Mouse (Mus musculus) embryonic facial prominence, embryonic 14.5 days (tissue): ENCODE measurements around the gene Tstd3. TPM values are rescaled to one million over a fixed set of nuclear protein-coding genes. Genes with fewer than 3 reads are reported as not detected.
A peak's percentile ranks its signal among the peaks of the same experiment; 100 is the strongest.
"Not testable (repeated sequence)": the region's sequence is repeated elsewhere in the genome, so short reads cannot be mapped to it uniquely, and the experiment has no call there.

ENCODE experiments used
- ATAC-seq: fragments of 200-750 bp; cut with Nextera tagmentation; 2 replicates; pipeline ENCODE4 v1.8.0; 2017; ENCODE audit warnings: low read depth, moderate number of reproducible peaks, moderate TSS enrichment
- DNase-seq: peaks from one replicate; pipeline ENCODE4 v3.0.0-alpha.2; 2015; ENCODE audit warnings: low spot score
- H3K27ac ChIP-seq: fragments of 300-500 bp; sonication (generic); replicated peaks from 2 replicates; pipeline ENCODE4 v1.5.1; 2014; ENCODE audit warnings: low read depth, mild to moderate bottlenecking, low read length, moderate library complexity
- H3K27me3 ChIP-seq: fragments of 300-500 bp; sonication (generic); replicated peaks from 2 replicates; pipeline ENCODE4 v1.6.1; 2014; ENCODE audit warnings: low read length; ENCODE audit not compliant: control insufficient read depth, insufficient read depth
- H3K36me3 ChIP-seq: fragments of 300-500 bp; sonication (generic); 2 replicates; pipeline ENCODE4 v1.6.1; 2014; ENCODE audit warnings: low read length, mixed read lengths; ENCODE audit not compliant: control insufficient read depth, insufficient read depth
- H3K4me1 ChIP-seq: fragments of 300-500 bp; sonication (generic); 2 replicates; pipeline ENCODE4 v1.6.1; 2014; ENCODE audit warnings: antibody characterized with exemption, low read length; ENCODE audit not compliant: control insufficient read depth, insufficient read depth
- H3K4me2 ChIP-seq: fragments of 300-500 bp; sonication (generic); 2 replicates; pipeline ENCODE4 v1.6.1; 2014; ENCODE audit warnings: low read depth, mild to moderate bottlenecking, low read length, moderate library complexity, mixed read lengths
- H3K4me3 ChIP-seq: fragments of 300-500 bp; sonication (generic); 2 replicates; pipeline ENCODE4 v1.5.1; 2014; ENCODE audit warnings: low read depth, mild to moderate bottlenecking, low read length
- H3K9ac ChIP-seq: fragments of 300-500 bp; sonication (generic); 2 replicates; pipeline ENCODE4 v1.6.1; 2014; ENCODE audit warnings: low read depth, mild to moderate bottlenecking, low read length, moderate library complexity, mixed read lengths
- H3K9me3 ChIP-seq: fragments of 300-500 bp; sonication (generic); 2 replicates; pipeline ENCODE4 v1.6.1; 2016; ENCODE audit warnings: low read length; ENCODE audit not compliant: control insufficient read depth
- WGBS: fragments of 180-500 bp; shearing (Covaris S2); extraction: QIAGEN DNeasy Blood & Tissue Kit; methylation state at CpG from one replicate; pipeline ENCODE4 v1.1.7; 2014; 5-methylcytosine and 5-hydroxymethylcytosine counted together
- polyA plus RNA-seq: library from polyadenylated mRNA; unstranded; fragments of >200 nt; fragmentation: Nextera tagmentation; extraction: Ambion mirVana; gene quantifications from 2 replicates; pipeline ENCODE4 v1.2.1, GENCODE M21; 2014

Gene Tstd3
- polyA plus RNA-seq, 1 experiment from 2014 or later, result 8.9 TPM

GRCm38 (mm10) chr4:21763827-21764226 is 3.2 kb downstream of the Tstd3 start:
- Histone ChIP-seq H3K27ac (no peak overlapping the region), H3K4me2 (no peak overlapping the region), H3K36me3 (peaks cover 5% of the 10 kb centered on the region; the same call in 1 of the 2 replicates), H3K9me3 (0 out of 2 replicates have a peak, but pooled peaks cover 2% of the 10 kb centered on the region), H3K9ac (no peak overlapping the region), H3K4me3 (no peak overlapping the region), H3K27me3 (no peaks in the 10 kb centered on the region), H3K4me1 (0 out of 2 replicates have a peak, but pooled peaks cover 4% of the 10 kb centered on the region)
- WGBS, result 76% methylated on average over 4 of the region's 4 CpGs
- no peak for DNase-seq
- no peak for ATAC-seq

GRCm38 (mm10) chr4:21761416-21762160 is 5.4 kb downstream of the Tstd3 start:
- 0 out of 2 replicates have a peak, but pooled peaks cover 4% of the 10 kb centered on the region for H3K4me1 ChIP-seq
- H3K4me3 ChIP-seq, result no peak overlapping the region
- no peak overlapping the region for H3K27ac ChIP-seq
- peaks cover 5% of the 10 kb centered on the region; the same call in 1 of the 2 replicates for H3K36me3 ChIP-seq
- WGBS, result 62% methylated on average over 9 of the region's 9 CpGs
- no peak overlapping the region for H3K9ac ChIP-seq
- no peak overlapping the region for H3K4me2 ChIP-seq
- no peaks in the 10 kb centered on the region for H3K27me3 ChIP-seq
- peak; percentile 53; the same call in 1 of the 2 replicates for ATAC-seq
- 0 out of 2 replicates have a peak, but pooled peaks cover 3% of the 10 kb centered on the region for H3K9me3 ChIP-seq
- DNase-seq, result peak; percentile 73

GRCm38 (mm10) chr4:21758860-21759259 is 8.2 kb downstream of the Tstd3 start:
- WGBS, result 56% methylated on average over 1 of the region's 1 CpGs
- H3K27me3 ChIP-seq, result no peaks in the 10 kb centered on the region
- peaks cover 5% of the 10 kb centered on the region; the same call in 1 of the 2 replicates for H3K36me3 ChIP-seq
- ATAC-seq, result no peak
- no peak overlapping the region for H3K4me2 ChIP-seq
- 0 out of 2 replicates have a peak, but pooled peaks cover 3% of the 10 kb centered on the region for H3K9me3 ChIP-seq
- 0 out of 2 replicates have a peak, but pooled peaks cover 4% of the 10 kb centered on the region for H3K4me1 ChIP-seq
- H3K9ac ChIP-seq, result no peak overlapping the region
- H3K4me3 ChIP-seq, result no peak overlapping the region
- no peak for DNase-seq
- no peak overlapping the region for H3K27ac ChIP-seq

- no peak for ATAC-seq
- H3K4me3 ChIP-seq, result no peak overlapping the region
- 74% methylated on average over 4 of the region's 4 CpGs for WGBS
Measured at GRCm38 (mm10) chr4:21755123-21755789, 11.8 kb downstream of the Tstd3 start.

GRCm38 (mm10) chr4:21745723-21746122 is 21.3 kb downstream of the Tstd3 start:
- Histone ChIP-seq H3K4me1 (no peaks in the 10 kb centered on the region), H3K36me3 (peaks cover 26% of the 10 kb centered on the region), H3K27me3 (no peaks in the 10 kb centered on the region), H3K9ac (no peak overlapping the region), H3K27ac (no peak overlapping the region), H3K9me3 (no peaks in the 10 kb centered on the region), H3K4me2 (no peak overlapping the region), H3K4me3 (no peak overlapping the region)
- DNase-seq (no peak), ATAC-seq (no peak)
- WGBS, result 77% methylated on average over 5 of the region's 5 CpGs

More at GRCm38 (mm10) chr4:21755123-21755789, 11.8 kb downstream of the Tstd3 start:
- H3K27ac ChIP-seq, result no peak overlapping the region
- no peak overlapping the region for H3K9ac ChIP-seq
- H3K4me1 ChIP-seq, result no peaks in the 10 kb centered on the region
- H3K27me3 ChIP-seq, result no peaks in the 10 kb centered on the region
- H3K36me3 ChIP-seq, result peaks cover 11% of the 10 kb centered on the region; the same call in 1 of the 2 replicates
- H3K9me3 ChIP-seq, result 0 out of 2 replicates have a peak, but pooled peaks cover 3% of the 10 kb centered on the region
- no peak for DNase-seq
- H3K4me2 ChIP-seq, result no peak overlapping the region

GRCm38 (mm10) chr4:21744142-21744541 is 22.9 kb downstream of the Tstd3 start:
- not testable (repeated sequence) for H3K4me3 ChIP-seq, ATAC-seq, DNase-seq, H3K27me3 ChIP-seq, H3K9ac ChIP-seq, H3K4me1 ChIP-seq, H3K4me2 ChIP-seq, H3K27ac ChIP-seq, H3K9me3 ChIP-seq
- WGBS, result 96% methylated on average over 8 of the region's 8 CpGs
- H3K36me3 ChIP-seq, result peaks cover 30% of the 10 kb centered on the region

- Histone ChIP-seq H3K27me3 (no peaks in the 10 kb centered on the region), H3K9ac (no peak overlapping the region), H3K9me3 (no peaks in the 10 kb centered on the region), H3K36me3 (peaks cover 36% of the 10 kb centered on the region; the same call in 1 of the 2 replicates), H3K4me2 (no peak overlapping the region), H3K27ac (no peak overlapping the region), H3K4me3 (no peak overlapping the region), H3K4me1 (no peaks in the 10 kb centered on the region)
- ATAC-seq, result no peak
- 92% methylated on average over 4 of the region's 4 CpGs for WGBS
- peak; percentile 8 for DNase-seq
Measured at GRCm38 (mm10) chr4:21739169-21739568, 27.8 kb downstream of the Tstd3 start.

- Histone ChIP-seq H3K27me3 (no peaks in the 10 kb centered on the region), H3K4me2 (peak within 1 kb of the TSS; percentile 82), H3K27ac (peak within 1 kb of the TSS; percentile 86), H3K9me3 (no peaks in the 10 kb centered on the region), H3K4me3 (peak within 1 kb of the TSS; percentile 84), H3K4me1 (0 out of 2 replicates have a peak, but pooled peaks cover 7% of the 10 kb centered on the region), H3K9ac (peak within 1 kb of the TSS; percentile 91), H3K36me3 (peaks cover 1% of the 10 kb centered on the region)
- WGBS, result 0% methylated on average over 30 of the region's 37 CpGs
- DNase-seq (peak; percentile 97), ATAC-seq (peak; percentile 99)
Measured at GRCm38 (mm10) chr4:21727615-21728165, 39.3 kb downstream of the Tstd3 start, which contains the start of gene Ccnc. Gene Ccnc, plus strand, starts transcription at chr4:21727701.
